Mouse (Mus musculus) heart, postnatal 4 days (tissue): ENCODE results near the gene Rnf126. TPM values are rescaled to one million over a fixed set of nuclear protein-coding genes. Genes with fewer than 3 reads are reported as not detected.

ENCODE experiments used
- DNase-seq: peaks from one replicate; pipeline ENCODE4 v3.0.0; 2021
- total RNA-seq, 2 experiments: library from RNA; stranded (reverse); gene quantifications; 2 replicates each; pipeline ENCODE4 v1.2.3; 2021

Rnf126 gene
- total RNA-seq: 10 to 100 TPM; 40.3 to 45.9 TPM

- DNase-seq: peak; percentile 99
These were observed at the start of gene Rnf126 for GRCm38 (mm10) chr10:79766508-79767325. TSS of gene Rnf126 (minus strand) at chr10:79766952.

GRCm38 (mm10) chr10:79815671-79816494, 49.1 kb upstream of the Rnf126 start:
- DNase-seq: no peak

GRCm38 (mm10) chr10:79814271-79814842, 47.6 kb upstream of the Rnf126 start:
- no peak for DNase-seq

- DNase-seq: peak; percentile 92
These were observed 45.2 kb upstream of the Rnf126 start for GRCm38 (mm10) chr10:79811736-79812637.

GRCm38 (mm10) chr10:79808728-79809127, 42.0 kb upstream of the Rnf126 start:
- DNase-seq: no peak

- peak; percentile 70 for DNase-seq
These were observed 41.1 kb upstream of the Rnf126 start for GRCm38 (mm10) chr10:79807826-79808225.

- DNase-seq: peak; percentile 50
These were observed 40.2 kb upstream of the Rnf126 start for GRCm38 (mm10) chr10:79806972-79807371.

- DNase-seq: no peak
These were observed 39.6 kb upstream of the Rnf126 start for GRCm38 (mm10) chr10:79806331-79806730.

- DNase-seq: peak; percentile 76
These were observed 38.9 kb upstream of the Rnf126 start for GRCm38 (mm10) chr10:79805636-79806035.

GRCm38 (mm10) chr10:79803716-79804323, 37.1 kb upstream of the Rnf126 start:
- DNase-seq: peak; percentile 65

- peak; percentile 52 for DNase-seq
These were observed 35.7 kb upstream of the Rnf126 start for GRCm38 (mm10) chr10:79802331-79802971.

GRCm38 (mm10) chr10:79801837-79802236, 35.1 kb upstream of the Rnf126 start:
- DNase-seq: no peak

GRCm38 (mm10) chr10:79800508-79800907, 33.8 kb upstream of the Rnf126 start:
- no peak for DNase-seq

GRCm38 (mm10) chr10:79798289-79798928, 31.7 kb upstream of the Rnf126 start:
- no peak for DNase-seq

GRCm38 (mm10) chr10:79797326-79797725, 30.6 kb upstream of the Rnf126 start:
- peak; percentile 50 for DNase-seq

GRCm38 (mm10) chr10:79795905-79796304, 29.2 kb upstream of the Rnf126 start:
- no peak for DNase-seq

- DNase-seq: peak; percentile 79
These were observed 27.8 kb upstream of the Rnf126 start for GRCm38 (mm10) chr10:79794491-79794931.

- peak; percentile 46 for DNase-seq
These were observed 27.2 kb upstream of the Rnf126 start for GRCm38 (mm10) chr10:79793738-79794490.

- DNase-seq: peak; percentile 84
These were observed 26.4 kb upstream of the Rnf126 start, which contains the start of gene Palm for GRCm38 (mm10) chr10:79793051-79793737. TSS of gene Palm (plus strand) at chr10:79793572.
